Mouse (Mus musculus): Measurements from ENCODE around the gene Mau2.

GRCm38 (mm10) chr8:70037994-70038393 lies 4.5 kb downstream of the Mau2 start:
- TF ChIP-seq CTCF (IDR thresholded peaks at IDR 0.05; ENCODE audit: borderline replicate concordance, insufficient read depth, low read length): no peak
- no peak for TF ChIP-seq POLR2A (IDR thresholded peaks at IDR 0.05; ENCODE audit: low read depth, low read length)

All from embryonic fibroblast, embryonic 13.5 days (primary cell).